Mouse (Mus musculus): ENCODE results near the gene Ywhah. TPM values are rescaled to one million over a fixed set of nuclear protein-coding genes. Genes with fewer than 3 reads are reported as not detected.

Gene Ywhah
- polyA plus RNA-seq, 1 experiment from 2014 or later, result 133 TPM

GRCm38 (mm10) chr5:33009301-33009700 lies 9.3 kb upstream of the Ywhah start:
- no peaks in the 10 kb centered on the region for H3K9me3 ChIP-seq (ENCODE audit: low read length)
- no peak for TF ChIP-seq CTCF (IDR thresholded peaks at IDR 0.05; ENCODE audit: low read depth)
- no peak for TF ChIP-seq EP300 (IDR thresholded peaks at IDR 0.05; ENCODE audit: low read depth)
- WGBS (ENCODE audit: insufficient replicate concordance), result 66% methylated on average over 2 of the region's 2 CpGs
- no peak overlapping the region for H3K4me3 ChIP-seq (ENCODE audit: low read depth, low read length)
- 0 out of 2 replicates have a peak overlapping the region, but pooled peaks have one; percentile 49 for H3K27ac ChIP-seq (ENCODE audit: low read depth)
- ATAC-seq (no peak), DNase-seq (no peak)
- H3K27me3 ChIP-seq (ENCODE audit: insufficient read depth, low read length), result no peaks in the 10 kb centered on the region
- no peak overlapping the region for H3K9ac ChIP-seq (replicated peaks)
- no peaks in the 10 kb centered on the region for H3K36me3 ChIP-seq (replicated peaks; ENCODE audit: insufficient read depth, low read length)
- no peak overlapping the region for H3K4me2 ChIP-seq (ENCODE audit: low read depth, low read length)
- no peaks in the 10 kb centered on the region; the same call in 1 of the 2 replicates for H3K4me1 ChIP-seq (ENCODE audit: insufficient read depth)

GRCm38 (mm10) chr5:33009818-33010812 lies 8.5 kb upstream of the Ywhah start:
- TF ChIP-seq EP300 (IDR thresholded peaks at IDR 0.05; ENCODE audit: low read depth), result peak; percentile 37; the same call in 1 of the 2 replicates
- TF ChIP-seq CTCF (IDR thresholded peaks at IDR 0.05; ENCODE audit: low read depth), result no peak
- Histone ChIP-seq H3K9me3 (ENCODE audit: low read length) (no peaks in the 10 kb centered on the region), H3K4me3 (ENCODE audit: low read depth, low read length) (no peak overlapping the region), H3K27me3 (ENCODE audit: insufficient read depth, low read length) (no peaks in the 10 kb centered on the region), H3K4me2 (ENCODE audit: low read depth, low read length) (no peak overlapping the region), H3K9ac (replicated peaks) (no peak overlapping the region), H3K27ac (ENCODE audit: low read depth) (peak overlapping the region; percentile 68), H3K36me3 (replicated peaks; ENCODE audit: insufficient read depth, low read length) (no peaks in the 10 kb centered on the region), H3K4me1 (ENCODE audit: insufficient read depth) (no peaks in the 10 kb centered on the region; the same call in 1 of the 2 replicates)
- DNase-seq (no peak), ATAC-seq (peak; percentile 68)
- WGBS (ENCODE audit: insufficient replicate concordance), result 55% methylated on average over 14 of the region's 14 CpGs

- DNase-seq, result no peak
- Histone ChIP-seq H3K9ac (replicated peaks) (no peak overlapping the region), H3K4me3 (ENCODE audit: low read depth, low read length) (no peak overlapping the region), H3K9me3 (ENCODE audit: low read length) (no peaks in the 10 kb centered on the region), H3K4me1 (ENCODE audit: insufficient read depth) (no peaks in the 10 kb centered on the region; the same call in 1 of the 2 replicates), H3K4me2 (ENCODE audit: low read depth, low read length) (no peak overlapping the region), H3K36me3 (replicated peaks; ENCODE audit: insufficient read depth, low read length) (no peaks in the 10 kb centered on the region), H3K27ac (ENCODE audit: low read depth) (no peak overlapping the region), H3K27me3 (ENCODE audit: insufficient read depth, low read length) (no peaks in the 10 kb centered on the region)
- TF ChIP-seq EP300 (IDR thresholded peaks at IDR 0.05; ENCODE audit: low read depth) (no peak), CTCF (IDR thresholded peaks at IDR 0.05; ENCODE audit: low read depth) (no peak)
- WGBS (ENCODE audit: insufficient replicate concordance), result 63% methylated on average over 15 of the region's 15 CpGs
- ATAC-seq, result no peak
Measured at GRCm38 (mm10) chr5:33011132-33012106, 7.2 kb upstream of the Ywhah start.

GRCm38 (mm10) chr5:33014096-33014495 lies 4.5 kb upstream of the Ywhah start:
- 61% methylated on average over 1 of the region's 1 CpGs for WGBS (ENCODE audit: insufficient replicate concordance)
- H3K9ac ChIP-seq (replicated peaks), result no peak overlapping the region
- H3K9me3 ChIP-seq (ENCODE audit: low read length), result no peaks in the 10 kb centered on the region
- DNase-seq (no peak), ATAC-seq (no peak)
- H3K4me2 ChIP-seq (ENCODE audit: low read depth, low read length), result no peak overlapping the region
- H3K27me3 ChIP-seq (ENCODE audit: insufficient read depth, low read length), result no peaks in the 10 kb centered on the region
- no peak for TF ChIP-seq CTCF (IDR thresholded peaks at IDR 0.05; ENCODE audit: low read depth)
- TF ChIP-seq EP300 (IDR thresholded peaks at IDR 0.05; ENCODE audit: low read depth), result no peak
- H3K4me3 ChIP-seq (ENCODE audit: low read depth, low read length), result no peak overlapping the region
- peaks cover 7% of the 10 kb centered on the region for H3K4me1 ChIP-seq (ENCODE audit: insufficient read depth)
- no peaks in the 10 kb centered on the region for H3K36me3 ChIP-seq (replicated peaks; ENCODE audit: insufficient read depth, low read length)
- no peak overlapping the region for H3K27ac ChIP-seq (ENCODE audit: low read depth)

GRCm38 (mm10) chr5:33015579-33015978 lies 3.0 kb upstream of the Ywhah start:
- Histone ChIP-seq H3K27ac (ENCODE audit: low read depth) (no peak overlapping the region), H3K36me3 (replicated peaks; ENCODE audit: insufficient read depth, low read length) (no peaks in the 10 kb centered on the region), H3K4me1 (ENCODE audit: insufficient read depth) (peaks cover 13% of the 10 kb centered on the region), H3K9ac (replicated peaks) (no peak overlapping the region), H3K27me3 (ENCODE audit: insufficient read depth, low read length) (no peaks in the 10 kb centered on the region), H3K9me3 (ENCODE audit: low read length) (no peaks in the 10 kb centered on the region), H3K4me3 (ENCODE audit: low read depth, low read length) (no peak overlapping the region), H3K4me2 (ENCODE audit: low read depth, low read length) (no peak overlapping the region)
- 51% methylated on average over 5 of the region's 5 CpGs for WGBS (ENCODE audit: insufficient replicate concordance)
- no peak for DNase-seq
- no peak for ATAC-seq
- TF ChIP-seq EP300 (IDR thresholded peaks at IDR 0.05; ENCODE audit: low read depth), result peak; percentile 74
- no peak for TF ChIP-seq CTCF (IDR thresholded peaks at IDR 0.05; ENCODE audit: low read depth)
